ENCODE assay signal across 26 mouse cellular contexts in genomic region chr9:32708491-32708890, GRCm38 (mm10).
DNase-seq lines count a peak whose midpoint lies in the region; ATAC-seq and TF ChIP-seq lines count a peak whose summit lies in the region.
"Had no signal": no experiment of that assay in that cellular context is flagged by ENCODE, and none has a peak within 500 bp of the region (broad histone marks: within the 10 kb centered on the region; RNA-seq: fewer than 3 reads in every experiment).

No protein-coding gene starts in this region.

- no peak overlapping the region for H3K4me2 ChIP-seq in liver, postnatal 0 days (ENCODE audit: low read depth, low read length)
- H3K4me2 ChIP-seq: hindbrain, embryonic 14.5 days; neural tube, embryonic 12.5 days had no signal

- WGBS in liver, postnatal 0 days (ENCODE audit: insufficient replicate concordance), result 77% methylated on average over 6 of the region's 6 CpGs

- H3K4me1 ChIP-seq in liver, postnatal 0 days (ENCODE audit: insufficient read depth), result peaks cover 40% of the 10 kb centered on the region

- DNase-seq in liver, postnatal 0 days, result no peak
- no peak for DNase-seq in liver
- DNase-seq in thymus, postnatal 25 days, result peak; percentile 17
- no peak for DNase-seq in thymus, postnatal 10 days (ENCODE audit: low spot score in 2 of 2)
- peak; percentile 66 for DNase-seq in naive thymus-derived CD4-positive, alpha-beta T cell, adult 2 months (ENCODE audit: low read depth)
- no peak for DNase-seq in adipocyte (ENCODE audit: low spot score)
- DNase-seq: adrenal gland, postnatal 10 days; cerebellum, adult 8-10 months; cerebellum, postnatal 36 days; gastrocnemius, postnatal 25 days; heart, adult 18-20 months; kidney, adult 18-20 months; kidney, postnatal 10 days; lung, adult 18-20 months; lung, postnatal 10 days; midbrain, embryonic 14.5 days; right cerebral cortex, adult 18-20 months; right cerebral cortex, postnatal 4 days had no signal

- H3K27ac ChIP-seq in liver, postnatal 0 days (ENCODE audit: low read depth), result peak overlapping the region; percentile 39; the same call in 1 of the 2 replicates
- H3K27ac ChIP-seq: hindbrain, embryonic 14.5 days; limb, embryonic 13.5 days; liver, embryonic 12.5 days; neural tube, embryonic 12.5 days had no signal

- TF ChIP-seq CTCF in liver, postnatal 0 days (IDR thresholded peaks at IDR 0.05; ENCODE audit: low read depth), result no peak

- H3K9me3 ChIP-seq in liver, postnatal 0 days (ENCODE audit: low read length), result no peaks in the 10 kb centered on the region
- H3K9me3 ChIP-seq: heart, embryonic 12.5 days; limb, embryonic 13.5 days; liver, embryonic 12.5 days had no signal

- no peak overlapping the region for H3K9ac ChIP-seq in liver, postnatal 0 days (replicated peaks)
- H3K9ac ChIP-seq: heart, embryonic 12.5 days; hindbrain, embryonic 14.5 days; limb, embryonic 13.5 days; liver, embryonic 12.5 days; neural tube, embryonic 12.5 days had no signal

- H3K4me3 ChIP-seq in liver, postnatal 0 days (ENCODE audit: low read depth, low read length), result no peak overlapping the region
- H3K4me3 ChIP-seq: heart, embryonic 12.5 days; limb, embryonic 13.5 days; liver, embryonic 12.5 days; neural tube, embryonic 12.5 days had no signal

- H3K36me3 ChIP-seq in liver, postnatal 0 days (replicated peaks; ENCODE audit: insufficient read depth, low read length), result no peaks in the 10 kb centered on the region; the same call in 1 of the 2 replicates
- H3K36me3 ChIP-seq: liver, embryonic 12.5 days; neural tube, embryonic 12.5 days had no signal

- ATAC-seq in liver, postnatal 0 days, result no peak
- ATAC-seq in CD4-positive, CD25-positive, alpha-beta regulatory T cell, adult 4 months, result peak; percentile 3
- no peak for ATAC-seq in activated CD4-positive, CD25-positive, alpha-beta regulatory T cell, adult 4 months
- ATAC-seq: forebrain, embryonic 14.5 days; liver, embryonic 12.5 days had no signal

- H3K27me3 ChIP-seq in liver, postnatal 0 days (ENCODE audit: insufficient read depth, low read length), result no peaks in the 10 kb centered on the region
- H3K27me3 ChIP-seq: heart, embryonic 12.5 days had no signal

- TF ChIP-seq EP300 in liver, postnatal 0 days (IDR thresholded peaks at IDR 0.05; ENCODE audit: low read depth), result no peak

Comparison
In these comparisons a context has a peak if more than half of its experiments do, and no peak if none do; other contexts are left out.
1. DNase-seq: peak in thymus, postnatal 25 days (single experiment) and naive thymus-derived CD4-positive, alpha-beta T cell, adult 2 months (single experiment); none in liver, postnatal 0 days (single experiment), liver (single experiment), thymus, postnatal 10 days (0 of 2) and adipocyte (single experiment).